Mouse (Mus musculus) regulatory T cell (primary cell): Measurements from ENCODE around the gene Olfr1115.
"Not testable (repeated sequence)": the region's sequence is repeated elsewhere in the genome, so short reads cannot be mapped to it uniquely, and the experiment has no call there.

ENCODE experiments used
- in situ Hi-C: fragments of 300-600 bp; cut with MboI, MseI; formaldehyde crosslinking; loops from one replicate; pipeline ENCODE4 v1.15.1; 2025; ENCODE audit warnings: high pct_unique_total_duplicates

Olfr1115 gene

GRCm38 (mm10) chr2:87247713-87248112, at the start of gene Olfr1115:
Olfr1115 (plus strand) TSS chr2:87248013.
- in situ Hi-C loops = no loop called here

GRCm38 (mm10) chr2:87208670-87209069, 39.1 kb upstream of the Olfr1115 start, which contains the start of gene Olfr1113:
Olfr1113 (plus strand) TSS chr2:87208970.
- in situ Hi-C loops = no loop called here

DNA sequence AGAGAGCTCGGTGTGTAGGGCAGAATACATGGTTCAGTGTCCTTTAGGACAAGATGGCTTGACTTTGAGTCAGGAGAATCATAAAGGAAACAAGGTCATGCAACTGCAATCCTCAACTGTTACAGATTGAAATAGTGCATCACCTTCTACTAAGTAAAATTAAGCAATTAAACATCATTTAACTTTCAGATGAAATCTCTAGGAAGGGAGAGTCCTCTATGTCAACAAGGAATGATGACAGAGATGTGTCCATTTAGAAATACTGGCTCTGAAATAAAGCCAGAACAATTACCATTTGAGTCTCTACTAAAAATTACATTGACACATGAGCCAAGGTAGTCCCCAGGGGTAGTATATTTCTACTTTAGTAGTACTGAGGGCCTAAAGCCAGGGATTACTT, 19.4 kb downstream of the Olfr1115 start, which contains the start of gene Olfr1116:
TSS of gene Olfr1116 (plus strand) at position 301 of the 400 bp plus-strand sequence.
- in situ Hi-C loops = no loop called here

DNA sequence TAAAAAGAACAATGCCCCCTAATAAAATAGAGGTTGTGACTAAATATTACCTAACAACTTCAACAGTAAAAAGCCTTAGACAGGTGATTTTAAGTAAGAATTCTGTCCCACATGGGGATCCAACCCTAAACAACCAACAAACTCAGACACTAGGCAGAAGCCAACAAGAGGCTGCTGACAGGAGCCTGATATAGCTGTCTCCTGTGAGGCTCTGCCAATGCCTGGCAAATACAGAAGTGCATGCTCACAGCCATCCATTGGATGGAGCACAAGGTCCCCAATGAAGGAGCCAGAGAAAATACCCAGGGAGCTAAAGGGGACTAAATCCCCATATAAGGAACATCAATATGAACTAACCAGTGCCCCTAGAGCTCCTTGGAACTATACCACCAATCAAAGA, 46.2 kb downstream of the Olfr1115 start:
- in situ Hi-C loops = not testable (repeated sequence)
